Mouse (Mus musculus): Measurements from ENCODE around the gene Ambn. TPM values are rescaled to one million over a fixed set of nuclear protein-coding genes. Genes with fewer than 3 reads are reported as not detected.
"Not testable (repeated sequence)": the region's sequence is repeated elsewhere in the genome, so short reads cannot be mapped to it uniquely, and the experiment has no call there.

Gene Ambn
- not detected in 2 replicates for polyA plus RNA-seq (2014; fragmentation: Nextera tagmentation; extraction: Ambion mirVana)

- no peaks in the 10 kb centered on the region for H3K36me3 ChIP-seq (ENCODE audit: control insufficient read depth, insufficient read depth, low read length)
- H3K9ac ChIP-seq (ENCODE audit: low read depth, low read length), result no peak within 1 kb of the TSS
- 80% methylated on average over 3 of the region's 3 CpGs for WGBS
- DNase-seq (ENCODE audit: low spot score) (no peak), ATAC-seq (replicated peaks; ENCODE audit: low FRiP score) (no peak)
- no peaks in the 10 kb centered on the region for H3K9me3 ChIP-seq (ENCODE audit: control insufficient read depth, low read length)
- no peak within 1 kb of the TSS for H3K4me2 ChIP-seq
- H3K4me1 ChIP-seq (replicated peaks; ENCODE audit: control insufficient read depth, insufficient read depth, low read length), result no peaks in the 10 kb centered on the region
- no peak within 1 kb of the TSS for H3K4me3 ChIP-seq (ENCODE audit: low read depth, low read length)
- H3K27ac ChIP-seq (ENCODE audit: low read depth, low read length), result no peak within 1 kb of the TSS
- H3K27me3 ChIP-seq (replicated peaks; ENCODE audit: control insufficient read depth, insufficient read depth, low read length), result no peaks in the 10 kb centered on the region
These were observed at the start of gene Ambn for GRCm38 (mm10) chr5:88455691-88456090. Ambn (plus strand) TSS chr5:88455991.

GRCm38 (mm10) chr5:88420319-88421065 is 35.3 kb upstream of the Ambn start:
- Histone ChIP-seq H3K4me3 (ENCODE audit: low read depth, low read length) (no peak overlapping the region), H3K36me3 (ENCODE audit: control insufficient read depth, insufficient read depth, low read length) (no peaks in the 10 kb centered on the region), H3K9ac (ENCODE audit: low read depth, low read length) (no peak overlapping the region), H3K27me3 (replicated peaks; ENCODE audit: control insufficient read depth, insufficient read depth, low read length) (no peaks in the 10 kb centered on the region), H3K27ac (ENCODE audit: low read depth, low read length) (no peak overlapping the region), H3K4me2 (no peak overlapping the region), H3K9me3 (ENCODE audit: control insufficient read depth, low read length) (no peaks in the 10 kb centered on the region), H3K4me1 (replicated peaks; ENCODE audit: control insufficient read depth, insufficient read depth, low read length) (no peaks in the 10 kb centered on the region)
- WGBS, result 84% methylated on average over 8 of the region's 8 CpGs
- DNase-seq (ENCODE audit: low spot score), result no peak
- no peak for ATAC-seq (replicated peaks; ENCODE audit: low FRiP score)

DNA sequence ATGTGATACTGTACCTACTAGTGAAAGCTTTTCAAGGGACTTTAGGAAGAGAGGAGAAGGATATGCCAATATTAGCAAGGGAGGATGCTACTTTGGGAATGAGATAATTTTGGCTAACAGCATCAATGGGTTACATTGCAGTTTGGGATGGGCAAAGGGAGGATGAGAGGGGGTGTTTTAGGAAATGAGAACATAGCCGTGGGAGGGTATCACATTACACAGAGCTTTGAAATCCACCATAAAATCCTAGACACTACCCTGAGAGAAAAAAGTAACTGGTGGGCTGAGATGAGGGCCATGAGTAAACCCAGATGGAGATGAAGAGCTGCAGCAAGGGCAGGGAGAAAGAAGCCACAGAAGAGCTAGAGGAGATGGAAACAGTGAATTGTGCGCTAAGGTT is 30.9 kb upstream of the Ambn start:
- not testable (repeated sequence) for H3K9me3 ChIP-seq (ENCODE audit: control insufficient read depth, low read length); H3K4me1 ChIP-seq (replicated peaks; ENCODE audit: control insufficient read depth, insufficient read depth, low read length); H3K27me3 ChIP-seq (replicated peaks; ENCODE audit: control insufficient read depth, insufficient read depth, low read length); H3K36me3 ChIP-seq (ENCODE audit: control insufficient read depth, insufficient read depth, low read length); ATAC-seq (replicated peaks; ENCODE audit: low FRiP score); DNase-seq (ENCODE audit: low spot score); H3K4me3 ChIP-seq (ENCODE audit: low read depth, low read length); H3K4me2 ChIP-seq; H3K27ac ChIP-seq (ENCODE audit: low read depth, low read length); H3K9ac ChIP-seq (ENCODE audit: low read depth, low read length)
- WGBS, result 77% methylated on average over 2 of the region's 2 CpGs

DNA sequence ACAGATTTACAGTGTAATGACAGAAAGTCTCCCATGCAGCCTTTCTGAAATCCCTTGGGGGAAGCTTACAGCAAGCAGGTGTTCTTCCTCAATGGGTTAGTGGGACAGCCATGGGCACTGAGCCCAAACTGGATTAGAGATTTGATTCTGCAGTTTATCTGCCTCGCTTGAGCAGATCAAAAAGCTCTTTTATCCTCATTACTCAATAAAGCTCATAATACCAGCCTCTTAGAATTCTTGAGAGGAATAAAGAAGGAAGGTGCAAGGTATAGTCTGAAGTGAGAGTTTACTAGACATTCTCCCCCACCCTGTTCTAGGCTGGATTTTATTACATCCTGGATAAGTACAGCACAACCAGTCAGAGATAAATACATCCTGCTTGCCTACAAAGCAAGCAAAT is 29.0 kb upstream of the Ambn start:
- WGBS, result 62% methylated on average over 1 of the region's 1 CpGs
- no peak for ATAC-seq (replicated peaks; ENCODE audit: low FRiP score)

GRCm38 (mm10) chr5:88467471-88467870 is 11.7 kb downstream of the Ambn start:
- Histone ChIP-seq H3K36me3 (ENCODE audit: control insufficient read depth, insufficient read depth, low read length) (no peaks in the 10 kb centered on the region), H3K27ac (ENCODE audit: low read depth, low read length) (no peak overlapping the region), H3K9ac (ENCODE audit: low read depth, low read length) (no peak overlapping the region), H3K27me3 (replicated peaks; ENCODE audit: control insufficient read depth, insufficient read depth, low read length) (no peaks in the 10 kb centered on the region), H3K4me3 (ENCODE audit: low read depth, low read length) (no peak overlapping the region), H3K4me1 (replicated peaks; ENCODE audit: control insufficient read depth, insufficient read depth, low read length) (no peaks in the 10 kb centered on the region), H3K9me3 (ENCODE audit: control insufficient read depth, low read length) (no peaks in the 10 kb centered on the region), H3K4me2 (no peak overlapping the region)
- ATAC-seq (replicated peaks; ENCODE audit: low FRiP score) (no peak), DNase-seq (ENCODE audit: low spot score) (no peak)
- WGBS, result 70% methylated on average over 2 of the region's 2 CpGs

More for the DNA sequence above, 29.0 kb upstream of the Ambn start:
- no peak overlapping the region for H3K9ac ChIP-seq (ENCODE audit: low read depth, low read length)
- H3K27me3 ChIP-seq (replicated peaks; ENCODE audit: control insufficient read depth, insufficient read depth, low read length), result no peaks in the 10 kb centered on the region
- H3K4me2 ChIP-seq, result no peak overlapping the region
- H3K27ac ChIP-seq (ENCODE audit: low read depth, low read length), result no peak overlapping the region
- H3K9me3 ChIP-seq (ENCODE audit: control insufficient read depth, low read length), result no peaks in the 10 kb centered on the region
- DNase-seq (ENCODE audit: low spot score), result no peak
- H3K4me1 ChIP-seq (replicated peaks; ENCODE audit: control insufficient read depth, insufficient read depth, low read length), result no peaks in the 10 kb centered on the region
- H3K4me3 ChIP-seq (ENCODE audit: low read depth, low read length), result no peak overlapping the region
- no peaks in the 10 kb centered on the region for H3K36me3 ChIP-seq (ENCODE audit: control insufficient read depth, insufficient read depth, low read length)

DNA sequence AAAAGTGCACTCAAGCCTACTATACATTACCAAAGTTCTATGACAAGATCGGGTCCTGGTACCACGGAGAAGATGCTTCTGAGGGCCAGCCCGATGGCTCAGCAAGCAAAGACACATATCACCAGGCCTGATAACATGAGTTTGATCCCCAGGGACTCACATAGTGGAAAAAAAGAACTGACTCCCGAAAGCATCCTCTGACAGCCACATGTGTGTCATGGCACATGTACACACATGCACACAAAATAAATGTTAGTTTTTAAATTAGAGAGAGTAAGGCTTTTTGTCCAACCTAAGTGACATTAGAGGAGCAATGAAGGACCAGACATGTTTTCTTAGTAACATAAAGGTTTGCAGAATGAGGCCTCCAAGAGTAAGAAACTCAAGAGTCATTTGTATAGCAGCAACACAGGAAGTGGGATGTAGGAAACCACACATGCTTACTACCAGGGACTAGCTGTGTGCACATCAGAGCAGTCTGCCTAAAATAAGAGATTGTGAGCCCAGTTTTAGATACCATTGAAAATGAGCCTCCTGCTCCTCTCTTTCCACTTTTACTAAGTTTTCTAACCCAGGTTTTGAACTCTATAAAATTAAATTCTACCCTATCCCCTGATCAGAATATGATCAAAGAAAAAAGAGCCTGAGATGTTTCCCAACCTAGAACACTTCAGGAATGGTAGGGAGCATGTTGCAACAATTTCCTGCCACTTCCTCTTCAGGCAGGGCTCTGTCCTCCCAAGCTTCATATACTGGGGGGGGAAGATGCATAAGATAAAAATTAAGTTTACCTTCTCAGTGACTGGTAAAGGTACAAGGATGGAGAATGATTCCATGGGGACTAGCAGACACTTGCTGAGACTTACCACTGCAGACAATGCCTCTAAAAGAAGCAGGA is 13.3 kb downstream of the Ambn start:
- Histone ChIP-seq H3K27ac (ENCODE audit: low read depth, low read length) (no peak overlapping the region), H3K27me3 (replicated peaks; ENCODE audit: control insufficient read depth, insufficient read depth, low read length) (no peaks in the 10 kb centered on the region), H3K9me3 (ENCODE audit: control insufficient read depth, low read length) (no peaks in the 10 kb centered on the region), H3K36me3 (ENCODE audit: control insufficient read depth, insufficient read depth, low read length) (no peaks in the 10 kb centered on the region), H3K9ac (ENCODE audit: low read depth, low read length) (no peak overlapping the region), H3K4me1 (replicated peaks; ENCODE audit: control insufficient read depth, insufficient read depth, low read length) (no peaks in the 10 kb centered on the region), H3K4me2 (no peak overlapping the region), H3K4me3 (ENCODE audit: low read depth, low read length) (no peak overlapping the region)
- WGBS, result 80% methylated on average over 4 of the region's 4 CpGs
- DNase-seq (ENCODE audit: low spot score) (no peak), ATAC-seq (replicated peaks; ENCODE audit: low FRiP score) (no peak)

DNA sequence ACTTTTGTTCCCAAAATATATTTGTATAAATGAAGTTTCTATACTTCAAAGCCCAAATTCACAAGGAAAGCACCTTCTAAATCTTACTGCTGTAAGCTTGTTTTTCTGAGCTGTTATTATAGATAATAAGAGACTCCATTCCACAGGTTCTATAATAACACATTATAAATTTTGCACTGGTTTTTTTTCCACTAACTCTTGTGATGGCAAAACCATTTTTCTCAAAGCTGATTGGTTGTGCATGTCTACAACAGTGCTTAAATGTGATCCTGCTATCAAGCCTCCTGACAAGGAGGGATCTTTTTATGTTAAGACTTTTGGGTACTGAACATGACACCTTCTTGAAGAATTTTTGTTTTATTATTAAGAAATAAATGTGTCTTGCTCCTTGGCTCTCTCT is 31.9 kb downstream of the Ambn start, which contains the start of gene Enam:
Enam (plus strand) TSS at position 301 of the 400 bp plus-strand sequence.
- no peaks in the 10 kb centered on the region for H3K27me3 ChIP-seq (replicated peaks; ENCODE audit: control insufficient read depth, insufficient read depth, low read length)
- DNase-seq (ENCODE audit: low spot score), result no peak
- H3K9ac ChIP-seq (ENCODE audit: low read depth, low read length), result no peak within 1 kb of the TSS
- H3K9me3 ChIP-seq (ENCODE audit: control insufficient read depth, low read length), result no peaks in the 10 kb centered on the region
- no peak for ATAC-seq (replicated peaks; ENCODE audit: low FRiP score)
- no peak within 1 kb of the TSS for H3K27ac ChIP-seq (ENCODE audit: low read depth, low read length)
- no peaks in the 10 kb centered on the region for H3K4me1 ChIP-seq (replicated peaks; ENCODE audit: control insufficient read depth, insufficient read depth, low read length)
- no peak within 1 kb of the TSS for H3K4me2 ChIP-seq
- no peaks in the 10 kb centered on the region for H3K36me3 ChIP-seq (ENCODE audit: control insufficient read depth, insufficient read depth, low read length)
- no peak within 1 kb of the TSS for H3K4me3 ChIP-seq (ENCODE audit: low read depth, low read length)

DNA sequence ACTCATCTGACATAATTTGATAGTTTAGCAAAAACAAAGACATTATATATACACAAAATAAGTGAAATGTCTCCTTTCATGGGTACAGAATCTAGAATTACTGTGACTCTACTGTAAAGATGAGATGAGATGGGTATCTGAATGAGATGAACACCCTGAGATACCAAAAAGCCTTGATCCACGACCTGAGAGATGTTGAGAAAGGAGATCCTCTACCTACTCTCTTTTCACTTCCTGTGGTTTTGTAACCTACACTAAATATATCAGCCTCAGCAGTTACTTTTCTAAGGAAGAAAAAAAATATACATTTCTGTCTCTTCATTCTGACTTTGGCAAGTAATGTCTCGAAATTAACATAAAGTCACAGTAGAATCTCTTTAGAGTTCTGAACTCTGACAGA is 33.2 kb downstream of the Ambn start:
- H3K9ac ChIP-seq (ENCODE audit: low read depth, low read length), result no peak overlapping the region
- ATAC-seq (replicated peaks; ENCODE audit: low FRiP score) (no peak), DNase-seq (ENCODE audit: low spot score) (no peak)
- no peaks in the 10 kb centered on the region for H3K9me3 ChIP-seq (ENCODE audit: control insufficient read depth, low read length)
- H3K36me3 ChIP-seq (ENCODE audit: control insufficient read depth, insufficient read depth, low read length), result no peaks in the 10 kb centered on the region
- no peak overlapping the region for H3K4me3 ChIP-seq (ENCODE audit: low read depth, low read length)
- H3K27me3 ChIP-seq (replicated peaks; ENCODE audit: control insufficient read depth, insufficient read depth, low read length), result no peaks in the 10 kb centered on the region
- no peaks in the 10 kb centered on the region for H3K4me1 ChIP-seq (replicated peaks; ENCODE audit: control insufficient read depth, insufficient read depth, low read length)
- no peak overlapping the region for H3K4me2 ChIP-seq
- H3K27ac ChIP-seq (ENCODE audit: low read depth, low read length), result no peak overlapping the region
- WGBS, result 57% methylated on average over 2 of the region's 2 CpGs

Data from liver, embryonic 11.5 days (tissue).